Mouse (Mus musculus): ENCODE results near the gene Rpap3.
A peak's percentile ranks its signal among the peaks of the same experiment; 100 is the strongest.
"Not testable (repeated sequence)": the region's sequence is repeated elsewhere in the genome, so short reads cannot be mapped to it uniquely, and the experiment has no call there.

Rpap3 gene

GRCm38 (mm10) chr15:97682053-97682452 is 23.6 kb downstream of the Rpap3 start:
- DNase-seq: peak in 1 of 2 experiments; percentile 15

DNA sequence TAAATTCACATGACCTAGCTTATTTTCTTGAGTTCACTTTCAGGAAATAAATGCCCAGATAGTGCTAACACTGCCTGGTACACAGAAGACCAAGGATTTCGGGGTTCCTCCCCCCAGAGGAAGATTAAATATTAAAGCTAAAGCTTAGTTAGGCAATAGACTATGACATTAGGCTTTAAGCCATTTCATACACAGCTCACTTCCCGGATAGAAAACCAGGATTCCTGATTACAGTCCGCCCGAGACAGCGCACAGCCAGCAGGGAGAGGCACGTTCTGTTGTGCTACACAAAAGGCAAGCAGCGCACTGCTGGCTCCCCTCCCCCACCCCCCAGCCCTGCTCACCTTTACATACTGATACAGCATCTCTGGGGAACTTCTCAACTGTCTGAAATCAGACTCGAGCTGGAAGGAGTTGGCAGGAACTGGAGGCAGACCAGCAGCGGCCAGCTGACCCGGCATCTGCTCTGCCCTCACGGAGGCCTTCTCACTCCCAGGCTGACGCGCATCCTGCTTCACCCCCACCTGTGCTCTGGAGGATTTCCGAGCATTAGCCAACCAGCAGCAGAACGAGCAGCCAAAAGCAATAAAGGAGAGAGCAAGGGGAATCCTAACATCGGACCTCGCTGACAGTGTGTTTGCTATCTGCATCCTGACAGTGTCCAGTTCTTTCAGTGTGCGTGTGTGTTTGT is 25.5 kb downstream of the Rpap3 start:
- peak in 1 of 2 experiments; percentile 15 for DNase-seq

GRCm38 (mm10) chr15:97677341-97677740 is 28.3 kb downstream of the Rpap3 start:
- DNase-seq: no peak

- DNase-seq: no peak
Measured at GRCm38 (mm10) chr15:97675927-97676326, 29.7 kb downstream of the Rpap3 start.

DNA sequence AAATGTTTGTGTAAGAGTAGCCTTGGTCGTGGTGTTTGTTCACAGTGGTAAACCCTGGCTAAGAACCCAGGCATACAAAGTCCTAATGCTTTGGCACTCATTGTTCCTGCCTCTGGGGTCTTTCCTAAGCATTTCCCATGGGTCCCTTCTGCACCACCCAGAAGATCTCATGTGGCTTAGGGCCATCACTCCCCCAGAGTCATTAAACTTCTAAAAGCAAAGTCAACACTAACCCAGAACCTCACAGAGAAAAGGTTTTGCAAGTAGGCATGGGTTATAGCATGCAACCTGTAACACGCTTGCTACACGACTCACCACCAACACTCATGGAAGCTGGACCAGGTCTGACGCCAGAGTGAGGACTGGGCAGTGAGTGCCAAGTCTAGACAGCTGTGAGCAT is 31.2 kb downstream of the Rpap3 start:
- no peak for DNase-seq

- DNase-seq: no peak
Measured at GRCm38 (mm10) chr15:97673256-97674000, 32.2 kb downstream of the Rpap3 start.

- no peak for DNase-seq
Measured at GRCm38 (mm10) chr15:97672211-97672765, 33.3 kb downstream of the Rpap3 start.

DNA sequence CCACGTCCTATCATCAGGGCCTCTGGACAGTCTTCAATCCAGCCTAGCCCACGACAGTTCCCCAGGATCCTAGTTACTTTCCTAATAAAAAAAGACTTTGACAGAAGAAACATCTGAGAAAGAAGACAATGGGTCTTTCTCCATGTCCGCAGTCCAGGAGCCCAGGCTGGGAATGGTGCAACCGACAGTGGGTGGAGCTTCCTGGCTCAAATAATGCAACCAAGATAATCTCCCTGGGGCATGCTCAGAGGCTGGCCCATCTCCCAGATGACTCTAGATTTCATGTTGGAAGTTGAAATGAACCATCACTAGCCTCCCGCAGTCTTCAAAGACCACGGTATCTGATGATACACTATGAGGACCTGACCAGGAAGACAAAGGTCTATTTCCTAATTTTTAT is 35.1 kb downstream of the Rpap3 start:
- no peak for DNase-seq

- not testable (repeated sequence) for DNase-seq
Measured at GRCm38 (mm10) chr15:97668158-97668877, 37.3 kb downstream of the Rpap3 start.

GRCm38 (mm10) chr15:97667437-97667836 is 38.2 kb downstream of the Rpap3 start:
- DNase-seq: peak; percentile 42 to 76

DNA sequence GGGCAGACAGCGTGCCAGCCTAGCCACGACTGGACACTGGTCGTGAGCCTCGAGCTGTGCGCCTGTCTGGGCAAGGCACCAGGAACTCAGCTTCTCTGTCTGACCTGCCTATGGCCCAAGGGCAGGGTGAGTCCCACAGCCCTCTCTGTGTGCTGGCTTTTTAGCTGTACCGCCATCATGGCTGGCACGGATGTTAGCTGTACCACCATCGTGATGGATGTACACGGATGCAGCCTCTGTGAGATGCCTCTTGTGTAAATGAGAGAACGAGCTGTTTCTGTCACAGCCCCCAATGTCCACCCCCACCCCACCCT is 39.2 kb downstream of the Rpap3 start:
- DNase-seq: no peak

- no peak for DNase-seq
Measured at GRCm38 (mm10) chr15:97665770-97666456, 39.7 kb downstream of the Rpap3 start.

DNA sequence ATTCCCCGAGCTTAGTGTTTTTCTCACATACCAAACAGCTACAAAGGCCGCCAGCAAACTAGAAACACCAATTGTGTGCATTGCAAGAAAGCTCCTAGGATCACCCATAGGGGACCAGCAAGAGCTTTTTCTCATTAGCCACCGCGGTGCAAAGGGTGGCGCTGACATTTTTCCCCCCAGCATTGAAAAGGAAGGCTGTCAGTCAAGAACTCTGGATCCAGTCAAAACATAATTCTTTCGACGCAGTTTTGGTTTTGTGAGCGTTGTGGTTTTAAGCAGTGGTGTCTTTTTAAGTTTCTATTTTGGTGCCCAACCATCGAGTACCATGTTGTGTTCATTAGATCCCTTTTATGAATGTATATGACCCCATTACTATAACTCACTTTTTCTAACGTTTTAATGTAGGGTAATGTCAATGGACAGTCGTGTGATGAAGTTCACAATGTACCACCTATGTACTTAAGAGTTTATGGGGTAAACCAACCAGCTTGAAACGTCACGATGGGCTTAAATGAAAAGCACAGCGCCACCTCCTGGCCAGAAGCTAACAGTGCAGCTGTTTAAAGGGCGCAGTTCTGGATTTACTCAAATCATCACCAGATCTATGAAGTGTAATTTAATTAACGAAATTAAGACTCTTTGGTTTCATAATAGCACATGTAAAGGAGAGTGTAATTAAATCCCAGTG is 40.5 kb downstream of the Rpap3 start:
- peak in 1 of 2 experiments; percentile 19 for DNase-seq

GRCm38 (mm10) chr15:97663750-97664406 is 41.7 kb downstream of the Rpap3 start:
- peak; percentile 70 to 81 for DNase-seq

DNA sequence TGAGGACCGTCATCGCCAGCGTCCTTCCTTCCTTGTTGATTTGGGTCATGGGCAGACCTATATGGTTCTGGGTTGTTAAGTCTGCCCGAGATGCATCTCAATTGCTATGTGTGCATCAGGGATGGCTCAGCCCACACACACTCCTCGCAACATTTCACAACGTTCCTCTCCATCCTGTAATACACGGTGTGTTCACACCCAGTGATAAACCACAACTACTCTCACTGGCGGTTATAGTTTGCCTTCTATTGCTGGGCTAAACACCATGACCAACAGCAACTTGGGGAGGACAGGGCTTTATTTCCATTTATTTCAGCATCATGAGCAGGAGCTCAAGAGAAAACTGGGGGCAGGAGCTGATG is 46.9 kb downstream of the Rpap3 start:
- no peak for DNase-seq

DNA sequence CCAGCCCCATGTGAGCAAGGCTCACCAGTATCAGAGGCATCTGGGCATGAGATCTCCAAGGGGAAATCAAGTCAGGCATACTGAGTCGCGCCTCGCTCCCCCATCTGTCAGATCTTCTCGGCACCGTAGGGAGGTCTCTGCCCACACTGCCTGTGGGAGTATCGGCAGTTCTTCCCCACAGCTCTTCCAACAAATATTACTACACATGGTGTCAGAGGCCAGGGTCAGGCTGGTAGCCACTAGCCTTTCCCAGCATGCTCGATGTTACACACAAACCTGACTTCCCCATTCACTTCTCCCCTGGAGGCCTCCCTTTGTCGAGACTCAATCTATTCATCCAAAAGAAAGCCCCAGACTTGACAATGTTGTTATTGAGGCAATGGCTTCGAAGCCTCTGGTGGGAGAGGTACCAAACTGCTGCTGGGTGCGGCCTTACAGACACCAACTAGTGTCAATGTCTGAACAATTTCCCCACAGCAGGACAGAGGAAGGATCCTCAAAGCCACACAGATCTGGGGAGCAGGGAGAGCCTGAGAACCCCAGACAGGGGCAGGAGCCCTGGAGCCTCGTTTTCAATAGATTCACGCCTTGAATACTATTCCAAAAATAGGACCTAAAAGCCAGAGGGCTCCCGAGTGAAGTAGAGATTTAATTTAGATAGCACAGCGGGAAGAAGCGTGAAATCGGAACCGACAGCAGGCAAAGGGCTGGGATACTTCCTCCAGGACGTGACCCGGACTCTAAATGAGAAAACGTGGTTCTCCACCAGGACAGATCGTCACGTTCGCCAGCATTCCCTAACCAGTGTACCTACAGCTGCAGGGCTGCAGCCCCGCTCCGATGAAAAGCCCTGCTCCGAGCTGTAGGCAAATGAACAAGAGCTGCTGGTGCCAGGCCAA is 47.5 kb downstream of the Rpap3 start:
- DNase-seq: no peak

DNA sequence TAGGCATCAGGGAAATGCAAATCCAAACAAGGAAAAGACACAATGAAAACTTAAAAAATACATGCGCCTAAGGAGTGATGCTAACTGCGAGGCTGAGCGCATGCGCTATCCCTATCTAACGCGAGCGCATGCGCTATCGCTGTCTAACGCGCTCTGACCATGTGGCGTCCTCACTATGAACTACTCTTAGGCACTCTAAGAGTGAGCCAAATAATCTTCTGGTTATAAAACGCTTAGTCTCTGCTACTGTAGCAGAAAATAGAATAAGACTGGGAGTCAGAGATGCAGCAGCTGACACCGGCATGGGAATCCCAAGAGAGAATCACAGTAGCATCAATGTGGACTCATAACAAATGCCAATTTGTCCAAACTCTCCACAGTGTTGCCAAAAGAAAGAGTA is 48.2 kb downstream of the Rpap3 start:
- no peak for DNase-seq

DNA sequence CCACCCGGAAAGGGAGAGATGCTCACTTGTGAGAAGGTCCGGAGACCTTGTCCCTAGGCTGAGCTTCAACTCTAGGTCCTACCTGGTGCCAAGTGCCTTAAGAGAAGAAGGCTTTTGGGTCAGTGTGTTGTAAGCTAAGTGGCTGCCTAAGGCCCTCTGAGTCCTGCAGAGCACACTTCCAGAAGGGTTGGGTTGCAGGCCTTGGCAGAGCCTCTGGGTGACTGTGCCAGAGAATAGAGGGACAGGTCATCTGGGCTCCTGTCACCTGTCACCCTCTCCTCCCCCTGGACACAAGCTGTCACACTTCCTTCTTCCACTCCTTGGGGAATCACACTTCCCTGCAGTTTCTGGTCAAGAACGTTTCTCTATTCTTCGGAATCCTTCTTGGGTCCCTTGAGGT is 55.9 kb downstream of the Rpap3 start:
- DNase-seq: no peak

GRCm38 (mm10) chr15:97648176-97648575 is 57.4 kb downstream of the Rpap3 start:
- no peak for DNase-seq

- no peak for DNase-seq
Measured at GRCm38 (mm10) chr15:97646426-97646825, 59.2 kb downstream of the Rpap3 start.

- DNase-seq: no peak
Measured at GRCm38 (mm10) chr15:97643986-97644385, 61.6 kb downstream of the Rpap3 start.

Data from lung, postnatal 4 days (tissue).